Mouse (Mus musculus) frontal cortex, postnatal 10 days (tissue): ENCODE results near the gene Il22ra1.
"Not testable (repeated sequence)": the region's sequence is repeated elsewhere in the genome, so short reads cannot be mapped to it uniquely, and the experiment has no call there.

Experiments used
- DNase-seq, 2 experiments: peaks; one replicate each; pipeline ENCODE4 v3.0.0; 2022; ENCODE audit warnings: low spot score in 2 of 2, mixed read lengths in 1 of 2

Gene Il22ra1

GRCm38 (mm10) chr4:135727817-135728216 is at the start of gene Il22ra1:
TSS of gene Il22ra1 (plus strand) at chr4:135728172.
- no peak for DNase-seq

- no peak for DNase-seq
These were observed 48.7 kb upstream of the Il22ra1 start for GRCm38 (mm10) chr4:135679316-135679715.

GRCm38 (mm10) chr4:135681789-135682188 is 46.2 kb upstream of the Il22ra1 start:
- no peak for DNase-seq

- DNase-seq: no peak
These were observed 44.4 kb upstream of the Il22ra1 start for GRCm38 (mm10) chr4:135683553-135683952.

DNA sequence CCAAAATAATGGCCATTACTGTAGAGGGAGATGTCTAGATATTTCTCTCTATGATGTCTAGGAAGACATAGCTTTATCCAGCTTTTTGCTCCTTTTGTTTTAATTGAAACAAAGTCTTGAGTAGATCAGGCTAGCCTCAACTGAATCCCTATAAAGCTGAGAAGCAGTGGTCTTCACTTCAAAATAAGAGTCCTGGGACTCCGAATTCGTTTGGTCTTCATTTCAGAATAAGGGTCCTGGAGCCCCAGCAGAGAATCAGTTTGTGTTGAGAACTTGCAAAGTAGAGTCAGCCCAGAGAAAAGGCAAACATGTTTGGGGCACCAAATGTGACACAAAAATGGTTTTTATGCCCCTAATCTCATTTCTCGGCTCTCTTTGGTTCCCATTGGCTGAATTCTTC is 43.2 kb upstream of the Il22ra1 start:
- no peak for DNase-seq

GRCm38 (mm10) chr4:135685906-135686567 is 41.9 kb upstream of the Il22ra1 start, which contains the start of gene Ifnlr1:
TSS of gene Ifnlr1 (plus strand) at chr4:135686287.
- peak in 1 of 2 experiments; percentile 22 for DNase-seq

GRCm38 (mm10) chr4:135686568-135686953 is 41.4 kb upstream of the Il22ra1 start:
- DNase-seq: no peak

- DNase-seq: no peak
These were observed 38.2 kb upstream of the Il22ra1 start for GRCm38 (mm10) chr4:135689797-135690196.

DNA sequence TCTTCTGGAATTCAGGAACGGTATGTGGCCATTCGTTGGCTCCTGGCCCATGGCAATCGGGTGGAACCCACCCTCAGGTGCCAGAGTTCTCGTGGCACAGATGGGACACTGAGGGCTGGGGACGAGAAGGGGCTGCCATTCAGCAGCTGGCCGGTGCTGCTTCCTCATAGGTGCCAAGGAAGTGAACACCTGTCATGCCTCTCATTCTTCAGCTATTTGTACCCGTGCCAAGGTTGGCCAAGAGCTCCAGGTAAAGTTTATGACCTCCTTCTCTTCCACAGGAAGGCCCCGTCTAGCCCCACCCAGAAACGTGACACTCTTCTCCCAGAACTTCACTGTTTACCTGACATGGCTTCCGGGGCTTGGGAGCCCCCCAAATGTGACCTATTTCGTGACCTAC is 37.7 kb upstream of the Il22ra1 start:
- no peak for DNase-seq

DNA sequence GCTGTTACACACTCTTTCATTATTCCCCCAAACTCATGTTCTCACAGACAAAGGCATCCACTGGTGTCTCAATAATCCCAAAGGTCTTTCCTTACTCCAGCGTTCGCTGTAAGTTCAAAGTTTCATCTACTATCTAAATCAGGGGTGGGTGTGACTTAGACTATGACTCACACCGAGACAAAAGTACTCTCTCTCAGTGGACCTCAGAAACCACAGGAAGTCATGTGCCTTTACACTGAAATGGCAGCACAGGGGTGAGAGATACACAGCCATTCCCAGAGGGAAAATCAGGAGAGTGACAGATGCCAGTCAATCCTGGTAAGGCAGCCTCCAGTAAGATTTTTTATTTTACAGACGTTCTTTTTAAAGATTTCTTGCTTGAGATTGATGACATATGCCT is 35.1 kb upstream of the Il22ra1 start:
- DNase-seq: no peak

- DNase-seq: no peak
These were observed 29.5 kb upstream of the Il22ra1 start for GRCm38 (mm10) chr4:135698498-135698897.

GRCm38 (mm10) chr4:135703497-135703896 is 24.5 kb upstream of the Il22ra1 start:
- DNase-seq: no peak

GRCm38 (mm10) chr4:135704016-135704415 is 24.0 kb upstream of the Il22ra1 start:
- no peak for DNase-seq

DNA sequence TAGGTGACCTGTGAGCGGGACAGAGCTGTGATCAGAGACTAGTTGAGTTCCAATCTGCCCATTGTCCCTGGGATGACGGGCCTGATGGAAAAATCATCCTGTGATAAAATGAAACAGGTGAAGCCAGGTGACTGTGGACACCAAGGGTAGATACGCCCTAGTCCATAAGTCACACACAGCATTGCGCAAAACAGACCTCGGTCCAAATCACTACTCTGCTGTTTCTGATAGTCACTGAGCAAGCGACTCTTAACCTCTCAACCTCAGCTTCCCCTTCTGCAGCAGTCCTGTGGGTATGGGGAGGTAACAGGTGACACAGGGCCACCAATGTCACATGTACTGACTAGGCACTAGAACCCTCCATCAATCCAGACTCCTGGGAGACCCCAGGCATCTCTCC is 21.9 kb upstream of the Il22ra1 start:
- no peak for DNase-seq

DNA sequence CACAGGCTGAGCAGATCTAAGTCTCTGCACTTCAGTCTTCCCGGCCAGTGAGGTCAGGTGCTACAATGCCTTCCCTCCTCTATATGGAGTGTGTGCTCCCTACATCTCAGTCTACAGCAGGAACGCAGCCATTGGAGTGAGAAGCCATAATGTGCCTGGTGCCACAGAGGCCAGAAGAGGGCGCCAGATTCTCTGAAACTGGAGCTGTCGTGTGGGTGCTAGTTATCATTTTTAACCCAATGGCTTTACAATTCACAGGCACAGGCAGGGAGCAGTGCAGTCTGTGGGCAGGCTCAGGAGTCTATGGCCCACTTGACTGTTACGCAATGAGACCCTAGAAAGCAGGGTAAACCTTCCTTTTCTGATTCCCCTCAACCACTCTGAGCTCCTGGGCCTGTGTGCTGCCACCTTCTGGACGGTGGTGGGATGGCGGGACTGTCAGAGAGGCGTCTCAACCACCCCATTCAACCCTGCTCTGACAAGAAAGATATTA is 18.9 kb upstream of the Il22ra1 start:
- DNase-seq: peak in 1 of 2 experiments; percentile 59

GRCm38 (mm10) chr4:135709621-135710020 is 18.4 kb upstream of the Il22ra1 start:
- DNase-seq: no peak

- DNase-seq: no peak
These were observed 17.6 kb upstream of the Il22ra1 start for GRCm38 (mm10) chr4:135710392-135710791.

- no peak for DNase-seq
These were observed 13.2 kb upstream of the Il22ra1 start for GRCm38 (mm10) chr4:135714776-135715175.

GRCm38 (mm10) chr4:135716438-135716837 is 11.5 kb upstream of the Il22ra1 start:
- not testable (repeated sequence) for DNase-seq

- DNase-seq: no peak
These were observed 5.3 kb upstream of the Il22ra1 start for GRCm38 (mm10) chr4:135722540-135723290.

- no peak for DNase-seq
These were observed 1.6 kb upstream of the Il22ra1 start for GRCm38 (mm10) chr4:135726416-135726815.

GRCm38 (mm10) chr4:135730204-135730603 is 2.2 kb downstream of the Il22ra1 start:
- DNase-seq: no peak

- DNase-seq: no peak
These were observed 3.0 kb downstream of the Il22ra1 start for GRCm38 (mm10) chr4:135730951-135731350.
